Mouse (Mus musculus) midbrain, embryonic 12.5 days (tissue): ENCODE results near the gene Podn. TPM values are rescaled to one million over a fixed set of nuclear protein-coding genes. Genes with fewer than 3 reads are reported as not detected.
"Not testable (repeated sequence)": the region's sequence is repeated elsewhere in the genome, so short reads cannot be mapped to it uniquely, and the experiment has no call there.

Source experiments
- ATAC-seq: fragments of 200-750 bp; cut with Nextera tagmentation; 2 replicates; pipeline ENCODE4 v1.8.0; 2017; ENCODE audit warnings: low read depth, moderate TSS enrichment, moderate library complexity; ENCODE audit not compliant: low FRiP score
- H3K27ac ChIP-seq: fragments of 300-500 bp; sonication (generic); replicated peaks from 2 replicates; pipeline ENCODE4 v1.5.1; 2016; ENCODE audit warnings: mild to moderate bottlenecking
- H3K27me3 ChIP-seq: fragments of 300-500 bp; sonication (generic); 2 replicates; pipeline ENCODE4 v1.6.1; 2016; ENCODE audit warnings: mild to moderate bottlenecking
- H3K36me3 ChIP-seq: fragments of 300-500 bp; sonication (generic); 2 replicates; pipeline ENCODE4 v1.6.1; 2016
- H3K4me1 ChIP-seq: fragments of 300-500 bp; sonication (generic); 2 replicates; pipeline ENCODE4 v1.6.1; 2016
- H3K4me2 ChIP-seq: fragments of 300-500 bp; sonication (generic); replicated peaks from 2 replicates; pipeline ENCODE4 v1.6.1; 2016; ENCODE audit warnings: mild to moderate bottlenecking, moderate library complexity
- H3K4me3 ChIP-seq: fragments of 300-500 bp; sonication (generic); 2 replicates; pipeline ENCODE4 v1.5.1; 2016; ENCODE audit warnings: mild to moderate bottlenecking
- H3K9ac ChIP-seq: fragments of 300-500 bp; sonication (generic); replicated peaks from 2 replicates; pipeline ENCODE4 v1.6.1; 2016; ENCODE audit warnings: mild to moderate bottlenecking, moderate library complexity
- H3K9me3 ChIP-seq: fragments of 300-500 bp; sonication (generic); 2 replicates; pipeline ENCODE4 v1.6.1; 2016; ENCODE audit warnings: mild to moderate bottlenecking
- WGBS: fragments of 180-500 bp; shearing (Covaris S2); methylation state at CpG from one replicate; pipeline ENCODE4 v1.1.7; 2016; 5-methylcytosine and 5-hydroxymethylcytosine counted together
- polyA plus RNA-seq: library from polyadenylated mRNA; unstranded; fragments of >200 nt; fragmentation: Nextera tagmentation; extraction: Ambion mirVana; gene quantifications from 2 replicates; pipeline ENCODE4 v1.2.1, GENCODE M21; 2016

The Podn gene
- 0.20 TPM in 1 of 2 replicates, not detected in the other for polyA plus RNA-seq

DNA sequence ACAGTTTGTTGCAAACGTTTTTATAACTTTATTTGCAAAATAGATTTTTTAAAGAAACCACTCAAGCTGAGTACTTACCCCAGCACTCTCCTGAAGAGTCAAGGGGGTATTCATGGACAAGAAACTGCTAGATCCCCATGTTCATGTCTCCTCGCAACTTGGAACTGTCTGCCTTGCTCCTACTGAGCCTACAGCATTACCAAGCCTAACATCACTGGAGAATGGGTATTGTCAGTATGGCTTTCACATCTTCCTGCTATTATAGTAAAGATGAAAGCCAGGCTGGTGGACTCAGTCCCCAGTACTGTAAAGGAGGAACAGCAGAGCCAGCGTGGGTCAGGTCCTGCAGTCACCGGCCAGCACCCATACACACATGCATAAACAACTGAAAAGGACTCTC lies at the start of gene Podn:
Podn (minus strand) TSS at position 101 of the 400 bp plus-strand sequence.
- no peak for ATAC-seq
- no peaks in the 10 kb centered on the region for H3K4me1 ChIP-seq

DNA sequence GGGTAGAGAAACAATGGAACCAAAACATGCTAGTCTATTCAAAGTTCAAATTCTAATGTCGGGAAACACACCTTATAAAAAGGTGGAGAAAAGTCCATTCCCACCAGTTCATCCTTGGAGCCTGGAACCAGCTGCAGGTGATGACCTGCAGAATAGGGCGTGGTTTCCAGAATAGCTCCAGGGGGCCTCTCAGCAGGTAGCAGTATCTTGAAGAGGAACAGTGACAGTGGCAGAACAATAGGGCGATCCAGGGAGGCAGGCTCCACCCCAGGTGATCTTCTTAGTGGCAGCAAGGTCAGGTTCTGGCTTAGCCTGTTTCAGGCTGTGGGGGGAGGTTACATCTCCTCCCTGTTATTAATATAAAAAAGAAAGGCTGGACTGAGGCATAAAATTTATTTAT lies 49.3 kb upstream of the Podn start:
- H3K27ac ChIP-seq, ATAC-seq, H3K27me3 ChIP-seq, H3K4me2 ChIP-seq, H3K4me1 ChIP-seq, H3K4me3 ChIP-seq, H3K36me3 ChIP-seq, H3K9ac ChIP-seq, H3K9me3 ChIP-seq: not testable (repeated sequence)
- 41% methylated on average over 3 of the region's 3 CpGs for WGBS

More for the DNA sequence above, at the start of gene Podn:
- no peak within 1 kb of the TSS for H3K4me3 ChIP-seq
- no peaks in the 10 kb centered on the region for H3K27me3 ChIP-seq
- H3K27ac ChIP-seq = no peak within 1 kb of the TSS
- H3K9me3 ChIP-seq = no peaks in the 10 kb centered on the region
- 86% methylated on average over 4 of the region's 4 CpGs for WGBS
- no peaks in the 10 kb centered on the region for H3K36me3 ChIP-seq
- no peak within 1 kb of the TSS for H3K4me2 ChIP-seq
- no peak within 1 kb of the TSS for H3K9ac ChIP-seq

GRCm38 (mm10) chr4:108144880-108145279 lies 48.6 kb upstream of the Podn start, which contains the start of gene Scp2:
Scp2 (minus strand) TSS chr4:108144998.
- ATAC-seq = no peak
- WGBS = 85% methylated on average over 1 of the region's 1 CpGs
- 0 out of 2 replicates have a peak, but pooled peaks cover 5% of the 10 kb centered on the region for H3K9me3 ChIP-seq
- no peak within 1 kb of the TSS for H3K9ac ChIP-seq
- no peaks in the 10 kb centered on the region for H3K4me1 ChIP-seq
- H3K4me3 ChIP-seq = no peak within 1 kb of the TSS
- H3K36me3 ChIP-seq = no peaks in the 10 kb centered on the region
- H3K27ac ChIP-seq = no peak within 1 kb of the TSS
- no peak within 1 kb of the TSS for H3K4me2 ChIP-seq
- no peaks in the 10 kb centered on the region for H3K27me3 ChIP-seq

- 0 out of 2 replicates have a peak, but pooled peaks cover 5% of the 10 kb centered on the region for H3K9me3 ChIP-seq
- no peaks in the 10 kb centered on the region for H3K36me3 ChIP-seq
- H3K27ac ChIP-seq = no peak overlapping the region
- no peaks in the 10 kb centered on the region for H3K27me3 ChIP-seq
- no peaks in the 10 kb centered on the region for H3K4me1 ChIP-seq
- no peak overlapping the region for H3K9ac ChIP-seq
- no peak for ATAC-seq
- H3K4me2 ChIP-seq = no peak overlapping the region
- H3K4me3 ChIP-seq = no peak overlapping the region
These were observed 47.5 kb upstream of the Podn start for GRCm38 (mm10) chr4:108143778-108144177.

GRCm38 (mm10) chr4:108143178-108143577 lies 46.9 kb upstream of the Podn start:
- not testable (repeated sequence) for H3K27ac ChIP-seq, ATAC-seq, H3K36me3 ChIP-seq, H3K9me3 ChIP-seq, H3K27me3 ChIP-seq, H3K4me3 ChIP-seq, H3K9ac ChIP-seq, H3K4me2 ChIP-seq, H3K4me1 ChIP-seq
- WGBS = 88% methylated on average over 2 of the region's 2 CpGs

- H3K36me3 ChIP-seq = no peaks in the 10 kb centered on the region
- no peaks in the 10 kb centered on the region for H3K9me3 ChIP-seq
- no peak overlapping the region for H3K4me3 ChIP-seq
- H3K4me2 ChIP-seq = no peak overlapping the region
- no peak overlapping the region for H3K27ac ChIP-seq
- no peaks in the 10 kb centered on the region for H3K27me3 ChIP-seq
- no peak for ATAC-seq
- no peaks in the 10 kb centered on the region for H3K4me1 ChIP-seq
- whole genome bisulfite sequencing = 86% methylated on average over 5 of the region's 5 CpGs
- no peak overlapping the region for H3K9ac ChIP-seq
These were observed 40.7 kb upstream of the Podn start for GRCm38 (mm10) chr4:108136938-108137337.

DNA sequence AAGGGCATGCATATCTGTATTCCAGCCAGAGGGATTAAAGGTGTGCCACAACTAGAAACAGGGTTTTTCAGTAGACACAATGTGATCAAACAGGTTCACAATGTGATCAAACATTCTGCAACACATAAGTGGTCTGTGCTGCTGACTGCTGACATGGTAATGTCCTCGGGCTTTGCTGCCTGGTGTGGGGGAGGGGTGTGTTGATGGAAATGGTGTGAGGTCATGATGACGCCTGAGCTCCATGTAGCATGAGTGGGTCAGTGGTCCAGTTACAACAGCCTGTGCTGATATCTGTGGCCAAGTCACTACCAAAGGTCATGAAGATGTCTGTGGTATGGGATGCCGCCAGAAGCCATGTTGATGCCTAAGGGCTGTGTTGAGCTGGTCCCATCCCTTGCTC lies 34.2 kb upstream of the Podn start:
- WGBS = 89% methylated on average over 3 of the region's 3 CpGs
- H3K9me3 ChIP-seq = no peaks in the 10 kb centered on the region
- no peak overlapping the region for H3K27ac ChIP-seq
- no peak overlapping the region for H3K4me2 ChIP-seq
- no peaks in the 10 kb centered on the region for H3K4me1 ChIP-seq
- no peaks in the 10 kb centered on the region for H3K27me3 ChIP-seq
- no peaks in the 10 kb centered on the region for H3K36me3 ChIP-seq
- H3K9ac ChIP-seq = no peak overlapping the region
- no peak for ATAC-seq
- no peak overlapping the region for H3K4me3 ChIP-seq

DNA sequence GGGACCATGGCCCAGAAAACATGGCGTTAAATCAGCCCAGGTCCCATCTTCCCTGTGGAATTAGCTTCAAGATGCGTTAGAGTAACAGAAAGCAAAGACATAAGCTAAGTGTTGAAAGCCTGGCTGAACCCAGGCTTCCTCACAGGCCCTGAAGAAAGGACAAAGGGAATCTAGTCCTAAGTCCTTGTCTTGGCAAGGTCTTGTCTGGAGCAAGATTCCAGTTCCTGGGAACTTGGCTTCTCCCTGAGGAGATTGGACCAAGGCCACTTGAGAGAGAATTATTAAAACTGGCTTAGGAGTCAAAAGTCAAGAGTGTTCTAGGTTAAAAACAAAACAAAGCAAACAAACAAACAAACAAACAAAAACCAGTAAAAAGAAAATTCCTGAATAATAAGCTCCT lies 32.1 kb upstream of the Podn start:
- Histone ChIP-seq H3K9me3 (no peaks in the 10 kb centered on the region), H3K4me1 (no peaks in the 10 kb centered on the region), H3K9ac (no peak overlapping the region), H3K27me3 (no peaks in the 10 kb centered on the region), H3K4me2 (no peak overlapping the region), H3K27ac (no peak overlapping the region), H3K4me3 (no peak overlapping the region), H3K36me3 (no peaks in the 10 kb centered on the region)
- no peak for ATAC-seq
- 89% methylated on average over 2 of the region's 2 CpGs for WGBS

DNA sequence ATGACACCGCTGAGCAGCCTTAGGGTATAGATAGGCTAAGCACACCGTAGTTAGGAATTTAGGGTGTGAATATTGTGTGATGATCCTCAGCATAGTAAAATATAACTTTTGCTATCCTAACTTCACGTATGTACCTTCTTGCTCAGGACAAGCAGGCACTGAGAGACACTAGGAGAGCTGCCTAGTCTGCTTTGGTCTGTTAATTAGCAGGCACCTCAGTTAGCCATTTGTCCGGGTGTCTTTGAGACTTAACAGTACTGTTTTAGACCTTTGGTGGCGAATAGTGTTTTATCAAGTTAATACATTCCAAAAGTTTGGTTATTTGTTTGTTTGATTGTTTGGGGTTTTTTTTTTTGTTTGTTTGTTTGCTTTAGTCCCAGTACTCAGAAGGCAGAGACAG lies 31.3 kb upstream of the Podn start:
- H3K36me3 ChIP-seq = no peaks in the 10 kb centered on the region
- H3K27ac ChIP-seq = no peak overlapping the region
- no peak overlapping the region for H3K4me3 ChIP-seq
- no peak overlapping the region for H3K9ac ChIP-seq
- no peaks in the 10 kb centered on the region for H3K27me3 ChIP-seq
- 92% methylated on average over 5 of the region's 5 CpGs for WGBS
- ATAC-seq = no peak
- no peaks in the 10 kb centered on the region for H3K9me3 ChIP-seq
- H3K4me1 ChIP-seq = no peaks in the 10 kb centered on the region
- no peak overlapping the region for H3K4me2 ChIP-seq

- Histone ChIP-seq H3K4me1 (no peaks in the 10 kb centered on the region), H3K27me3 (no peaks in the 10 kb centered on the region), H3K4me2 (no peak overlapping the region), H3K27ac (no peak overlapping the region), H3K9ac (no peak overlapping the region), H3K9me3 (no peaks in the 10 kb centered on the region), H3K4me3 (no peak overlapping the region), H3K36me3 (no peaks in the 10 kb centered on the region)
- 89% methylated on average over 4 of the region's 4 CpGs for WGBS
- no peak for ATAC-seq
These were observed 30.0 kb upstream of the Podn start for GRCm38 (mm10) chr4:108126260-108126659.

DNA sequence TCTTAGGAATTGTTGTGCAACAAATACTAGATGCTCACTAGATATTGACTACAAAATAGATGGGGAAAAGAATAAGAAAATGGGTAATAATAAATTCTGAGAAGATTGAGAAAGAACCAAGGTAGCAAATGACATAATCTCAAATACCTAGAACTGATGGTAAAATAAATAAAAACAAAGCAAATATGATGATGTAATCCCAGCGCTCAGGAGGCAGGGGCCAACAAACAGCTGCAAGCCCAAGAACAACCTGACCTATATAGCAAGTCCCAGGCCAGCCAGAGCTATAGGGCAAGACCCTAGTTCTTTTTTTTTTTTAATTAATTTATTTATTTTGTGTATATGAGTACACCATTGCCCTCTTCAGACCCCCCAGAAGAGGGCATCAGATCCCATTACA lies 27.9 kb upstream of the Podn start:
- no peaks in the 10 kb centered on the region for H3K27me3 ChIP-seq
- H3K4me3 ChIP-seq = no peak overlapping the region
- no peak for ATAC-seq
- H3K36me3 ChIP-seq = no peaks in the 10 kb centered on the region
- no peak overlapping the region for H3K27ac ChIP-seq
- H3K4me1 ChIP-seq = no peaks in the 10 kb centered on the region
- H3K9ac ChIP-seq = no peak overlapping the region
- H3K9me3 ChIP-seq = no peaks in the 10 kb centered on the region
- 95% methylated on average over 1 of the region's 1 CpGs for WGBS
- no peak overlapping the region for H3K4me2 ChIP-seq

DNA sequence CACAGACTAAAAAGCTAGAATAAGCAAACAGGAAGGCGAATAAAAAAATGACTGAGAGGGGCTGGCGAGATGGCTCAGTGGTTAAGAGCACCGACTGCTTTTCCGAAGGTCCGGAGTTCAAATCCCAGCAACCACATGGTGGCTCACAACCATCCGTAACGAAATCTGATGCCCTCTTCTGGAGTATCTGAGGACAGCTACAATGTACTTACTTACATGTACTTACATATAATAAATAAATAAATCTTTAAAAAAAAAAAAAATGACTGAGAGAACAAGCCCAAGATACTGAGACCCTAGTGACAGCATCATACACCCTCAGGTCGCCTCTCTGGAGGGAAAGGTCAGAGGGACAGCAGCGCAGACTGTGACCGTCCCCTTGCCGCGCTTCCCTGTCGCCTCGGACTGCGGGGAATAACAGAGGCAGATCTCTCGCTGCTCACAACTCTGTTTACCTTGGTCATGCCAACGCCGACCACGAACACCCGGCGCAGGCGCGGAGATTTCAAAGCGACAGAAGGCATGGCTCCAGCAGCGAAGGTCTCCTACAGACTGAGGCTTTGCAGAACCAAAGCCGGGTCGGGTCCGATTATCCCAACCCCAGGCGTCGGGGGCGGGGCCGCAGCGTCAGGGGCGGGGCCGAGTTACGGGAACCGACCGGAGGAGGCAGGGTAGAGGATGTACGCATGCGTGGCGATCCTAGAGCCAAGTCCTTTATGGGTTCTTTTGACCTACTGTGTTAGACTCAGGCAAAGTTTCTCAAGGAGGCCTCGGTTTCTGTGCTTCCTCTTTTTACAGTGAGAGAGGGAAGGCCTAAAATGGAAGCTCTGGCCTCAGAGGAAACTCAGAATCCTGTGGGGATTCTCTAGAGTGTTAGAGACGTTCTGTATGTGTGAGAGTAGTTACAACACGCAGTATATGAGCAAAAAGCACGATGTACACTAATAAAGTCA lies 22.0 kb upstream of the Podn start:
- Histone ChIP-seq H3K4me3 (peak overlapping the region; percentile 64), H3K4me1 (no peaks in the 10 kb centered on the region), H3K27ac (peak overlapping the region; percentile 47), H3K9me3 (no peaks in the 10 kb centered on the region), H3K9ac (peak overlapping the region; percentile 56), H3K36me3 (no peaks in the 10 kb centered on the region), H3K4me2 (peak overlapping the region; percentile 59), H3K27me3 (no peaks in the 10 kb centered on the region)
- ATAC-seq = peak; percentile 94
- WGBS = 14% methylated on average over 45 of the region's 45 CpGs
